Mouse (Mus musculus) urinary bladder, adult 18-20 months (tissue): ENCODE results near the gene Lyst.
"Not testable (repeated sequence)": the region's sequence is repeated elsewhere in the genome, so short reads cannot be mapped to it uniquely, and the experiment has no call there.

Experiments
- DNase-seq, 2 experiments: peaks; one replicate each; pipeline ENCODE4 v3.0.0; 2022; ENCODE audit warnings: low spot score in 2 of 2, mixed read lengths in 2 of 2

Lyst gene

DNA sequence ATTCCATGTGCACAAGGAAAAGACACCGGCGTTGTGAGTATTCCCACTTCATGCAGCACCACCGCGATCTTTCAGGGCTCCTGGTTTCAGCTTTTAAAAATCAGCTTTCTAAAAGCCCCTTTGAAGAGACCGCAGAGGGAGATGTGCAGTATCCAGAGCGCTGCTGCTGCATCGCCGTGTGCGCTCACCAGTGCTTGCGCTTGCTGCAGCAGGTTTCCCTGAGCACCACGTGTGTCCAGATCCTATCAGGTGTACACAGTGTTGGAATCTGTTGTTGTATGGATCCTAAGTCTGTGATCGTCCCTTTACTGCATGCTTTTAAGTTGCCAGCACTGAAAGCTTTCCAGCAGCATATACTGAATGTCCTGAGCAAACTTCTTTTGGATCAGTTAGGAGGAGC, 45.0 kb downstream of the Lyst start:
- DNase-seq = no peak

DNA sequence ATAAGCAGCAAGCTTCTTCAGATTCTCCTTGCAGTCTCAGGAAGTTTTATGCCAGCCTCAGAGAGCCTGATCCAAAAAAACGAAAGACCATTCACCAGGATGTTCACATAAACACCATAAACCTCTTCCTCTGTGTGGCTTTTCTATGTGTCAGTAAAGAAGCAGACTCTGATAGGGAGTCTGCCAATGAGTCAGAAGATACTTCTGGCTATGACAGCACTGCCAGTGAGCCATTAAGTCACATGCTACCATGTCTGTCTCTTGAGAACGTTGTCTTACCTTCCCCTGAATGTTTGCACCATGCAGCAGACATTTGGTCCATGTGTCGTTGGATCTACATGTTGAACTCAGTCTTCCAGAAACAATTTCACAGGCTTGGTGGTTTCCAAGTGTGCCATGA, 47.4 kb downstream of the Lyst start:
- no peak for DNase-seq

DNA sequence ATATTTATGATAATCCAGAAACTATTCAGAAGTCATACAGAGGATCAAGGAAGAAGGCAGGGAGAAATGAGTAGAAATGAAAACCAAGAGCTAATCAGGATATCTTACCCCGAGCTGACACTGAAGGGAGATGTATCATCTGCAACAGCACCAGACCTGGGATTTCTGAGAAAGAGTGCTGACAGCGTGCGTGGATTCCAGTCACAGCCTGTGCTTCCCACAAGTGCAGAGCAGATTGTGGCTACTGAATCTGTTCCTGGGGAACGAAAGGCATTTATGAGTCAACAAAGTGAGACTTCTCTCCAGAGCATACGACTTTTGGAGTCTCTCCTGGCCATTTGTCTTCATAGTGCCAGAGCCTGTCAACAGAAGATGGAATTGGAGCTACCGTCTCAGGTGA, 47.8 kb downstream of the Lyst start:
- DNase-seq = no peak

DNA sequence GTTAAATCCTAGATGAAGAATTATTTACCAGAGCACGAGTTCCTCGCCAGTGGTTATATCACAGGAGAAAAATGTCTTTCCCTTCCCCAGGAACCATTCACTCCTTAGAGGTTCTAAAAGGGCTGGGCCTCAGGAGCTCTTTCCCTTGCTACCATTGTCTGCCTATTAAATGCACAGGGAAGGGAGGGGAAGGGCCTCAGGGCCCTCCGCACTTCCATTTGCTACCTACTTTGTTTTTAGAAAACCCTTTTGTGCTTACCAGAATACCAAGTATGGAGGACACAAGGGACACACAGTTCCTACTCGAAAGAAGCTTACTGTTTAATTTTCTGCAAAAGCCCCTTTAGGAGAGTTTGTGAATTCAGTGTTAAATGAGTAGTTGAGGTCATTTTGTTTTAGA, 48.5 kb downstream of the Lyst start:
- no peak for DNase-seq

DNA sequence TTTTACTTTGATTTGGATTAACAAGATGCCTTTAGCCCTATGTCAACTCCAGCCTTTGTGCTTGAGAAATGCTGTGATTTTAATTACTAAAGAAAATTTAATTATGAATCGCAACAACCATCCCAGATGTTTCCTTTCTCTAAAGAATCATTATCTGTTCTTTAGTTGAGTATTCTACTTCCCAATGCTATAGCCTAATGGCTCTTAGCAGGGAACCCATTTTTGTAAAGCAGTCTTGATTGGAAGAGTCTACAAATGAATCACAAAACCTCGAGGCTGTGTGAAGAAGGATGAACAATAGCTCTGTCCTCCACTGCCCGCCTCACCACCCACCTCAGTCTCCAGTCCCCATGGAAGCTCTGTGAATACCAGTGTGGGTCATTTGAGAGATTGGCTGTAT, 57.1 kb downstream of the Lyst start:
- DNase-seq = no peak

DNA sequence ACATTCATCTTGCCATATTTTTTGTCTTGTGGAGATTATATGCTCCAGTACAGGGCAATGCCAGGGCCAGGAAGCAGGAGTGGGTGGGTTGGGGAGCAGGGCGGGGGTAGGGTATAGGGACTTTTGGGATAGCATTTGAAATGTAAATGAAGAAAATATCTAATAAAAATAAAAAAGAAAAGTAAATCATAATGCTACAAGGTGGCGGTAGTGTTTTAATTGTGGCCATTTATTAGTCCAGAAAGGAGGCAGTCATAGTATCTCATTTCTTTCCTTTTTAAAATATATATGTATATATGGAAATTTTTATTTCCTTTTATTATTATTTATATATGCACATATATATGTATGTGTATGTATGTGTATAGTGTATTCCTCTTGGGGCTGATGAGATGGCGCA, 65.3 kb downstream of the Lyst start:
- DNase-seq = no peak

DNA sequence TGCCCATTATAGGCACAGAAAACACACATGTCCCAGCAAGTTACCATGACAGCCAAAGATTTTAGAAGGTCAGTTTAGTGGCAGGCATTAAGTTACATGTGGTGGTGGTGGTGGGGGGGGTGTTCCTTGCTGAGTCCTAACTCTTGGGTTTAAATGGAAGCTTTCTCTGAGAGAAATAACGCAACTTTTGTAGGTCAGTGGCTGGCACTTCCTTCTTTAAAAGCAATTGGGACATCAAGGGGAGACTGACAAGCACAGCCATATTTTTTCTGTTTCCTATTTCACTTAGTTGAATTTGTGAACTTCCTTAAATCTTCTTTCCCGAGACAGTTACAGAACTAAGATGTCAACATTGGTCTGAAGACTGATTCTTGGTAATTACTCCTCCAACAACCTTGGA, 75.9 kb downstream of the Lyst start:
- DNase-seq = not testable (repeated sequence)

DNA sequence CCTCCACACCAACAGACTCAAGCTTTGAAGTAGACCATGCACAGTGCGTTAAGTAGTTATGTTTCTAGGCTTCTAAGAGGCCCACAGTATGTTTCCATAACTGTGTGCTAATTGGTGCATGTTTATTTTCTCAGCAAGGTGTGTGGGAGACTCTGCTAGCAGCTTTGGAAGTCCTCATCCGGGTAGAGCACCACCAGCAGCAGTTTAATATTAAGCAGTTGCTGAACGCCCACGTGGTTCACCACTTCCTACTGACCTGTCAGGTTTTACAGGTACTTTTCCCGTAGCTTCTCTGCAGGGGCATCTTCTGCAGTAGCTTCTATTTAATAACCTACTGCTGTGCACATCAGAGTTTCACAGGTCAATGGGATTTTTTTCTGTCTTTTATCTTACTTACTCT, 80.5 kb downstream of the Lyst start:
- no peak for DNase-seq

DNA sequence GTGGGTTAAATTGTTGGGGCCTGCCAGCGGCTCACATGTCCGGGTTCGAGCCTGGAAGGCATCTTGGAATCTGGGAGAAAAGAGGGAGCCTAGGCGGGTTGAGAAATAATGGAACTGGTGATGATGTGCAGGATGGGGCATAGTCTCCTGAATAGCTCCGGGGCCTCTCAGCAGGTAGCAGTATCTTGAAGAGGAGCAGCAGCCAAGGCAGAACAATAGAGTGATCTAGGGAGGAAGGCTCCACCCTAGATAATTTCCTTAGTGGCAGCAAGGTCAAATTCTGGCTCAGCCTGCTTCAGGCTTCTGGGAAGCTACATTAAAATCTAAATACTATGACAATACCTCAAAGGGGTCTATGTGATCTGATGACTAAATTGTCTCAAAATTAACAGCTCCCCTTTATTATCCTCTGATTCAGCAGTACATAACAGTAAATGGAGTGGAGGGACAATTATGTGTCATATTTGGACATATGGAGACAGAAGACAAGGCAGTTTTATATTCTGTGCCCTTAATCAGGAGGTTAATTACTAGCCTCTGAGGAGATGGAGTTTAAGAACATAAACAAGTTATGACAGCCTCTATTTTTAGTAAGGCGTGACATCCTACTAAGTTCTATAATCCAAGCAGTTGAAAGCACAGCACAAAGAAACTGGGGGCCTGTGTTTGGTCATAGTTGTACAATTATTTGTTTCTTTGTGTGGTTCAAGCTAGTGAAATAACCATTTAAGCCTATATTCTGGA, 81.6 kb downstream of the Lyst start:
- DNase-seq = no peak

DNA sequence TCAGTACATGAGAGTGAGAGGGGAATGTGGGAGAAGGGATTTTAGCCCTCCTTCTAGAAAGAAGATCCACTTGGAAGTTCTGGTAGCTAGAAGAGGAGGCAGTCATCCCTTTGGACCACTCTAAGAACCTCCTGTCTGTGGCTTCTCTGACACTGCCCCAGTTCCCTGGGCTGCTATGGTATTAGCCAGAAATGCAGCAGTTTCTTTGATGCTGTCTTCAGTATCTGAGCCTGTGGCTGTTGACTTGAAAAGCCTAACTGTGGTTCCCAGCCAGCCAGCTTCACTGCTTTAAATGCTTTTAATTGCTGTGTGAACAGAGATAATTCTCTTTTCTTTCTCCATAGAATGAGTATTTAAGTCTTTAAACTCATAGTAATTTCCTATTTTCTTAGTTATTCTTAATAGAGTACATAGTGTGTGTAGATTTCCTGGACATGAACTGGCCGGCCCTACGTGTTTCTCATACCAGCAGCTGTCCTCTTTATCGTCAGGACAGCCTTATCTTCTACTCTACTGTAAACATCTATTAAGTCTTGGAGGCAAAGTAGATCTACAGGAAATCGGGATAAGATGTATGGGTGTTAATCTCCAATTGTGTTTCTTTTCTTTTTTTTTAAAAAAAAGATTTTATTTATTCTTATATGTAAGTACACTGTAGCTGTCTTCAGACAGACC, 84.6 kb downstream of the Lyst start:
- DNase-seq = no peak

DNA sequence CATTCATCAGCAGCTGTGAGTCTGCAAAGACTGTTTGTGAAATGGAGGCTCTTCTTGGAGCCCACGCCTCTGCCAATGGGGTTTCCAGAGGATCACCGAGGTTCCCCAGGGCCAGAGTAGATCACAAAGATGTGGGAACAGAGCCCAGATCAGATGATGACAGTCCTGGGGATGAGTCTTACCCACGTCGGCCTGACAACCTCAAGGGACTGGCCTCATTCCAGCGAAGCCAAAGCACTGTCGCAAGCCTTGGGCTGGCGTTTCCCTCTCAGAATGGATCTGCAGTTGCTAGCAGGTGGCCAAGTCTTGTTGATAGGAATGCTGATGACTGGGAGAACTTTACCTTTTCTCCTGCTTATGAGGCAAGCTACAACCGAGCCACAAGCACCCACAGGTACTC, 87.7 kb downstream of the Lyst start:
- no peak for DNase-seq

DNA sequence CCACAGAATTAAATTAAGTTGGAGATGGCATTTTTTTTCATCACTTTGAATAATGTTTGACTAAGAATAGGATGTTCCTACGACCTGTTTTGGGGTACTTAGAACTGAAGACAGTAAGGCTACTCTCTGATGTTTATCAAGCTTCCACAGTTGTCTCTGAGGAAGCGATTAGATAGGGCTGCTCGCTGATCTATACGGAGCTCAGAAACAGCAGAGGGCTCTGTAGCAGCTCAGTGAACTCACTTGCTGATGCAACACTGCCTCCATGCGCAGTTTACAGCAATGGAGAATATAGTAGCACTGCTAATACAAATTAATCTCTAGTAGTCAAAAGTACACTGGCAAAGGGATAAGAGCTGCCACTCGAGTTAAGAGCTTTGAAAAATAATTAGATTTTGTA, 91.4 kb downstream of the Lyst start:
- no peak for DNase-seq

DNA sequence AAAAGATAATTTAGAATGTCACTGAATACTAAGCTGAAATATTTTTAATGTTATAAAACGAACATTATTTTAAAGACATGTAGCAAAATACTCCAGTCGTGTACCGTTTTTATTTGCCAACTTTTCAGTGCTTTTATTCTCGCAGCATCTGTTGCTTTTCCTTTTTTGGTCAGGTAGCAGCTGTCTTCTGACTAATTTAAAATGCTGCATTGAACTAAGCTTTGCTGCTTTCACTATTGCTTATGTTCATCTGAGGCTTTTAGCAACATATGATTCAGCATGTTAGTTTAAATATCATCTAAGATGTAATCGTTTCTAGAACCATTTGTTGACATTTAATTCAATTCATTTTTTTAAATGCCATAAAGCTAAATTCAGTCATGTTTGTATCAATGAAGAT, 113.3 kb downstream of the Lyst start:
- DNase-seq = no peak

DNA sequence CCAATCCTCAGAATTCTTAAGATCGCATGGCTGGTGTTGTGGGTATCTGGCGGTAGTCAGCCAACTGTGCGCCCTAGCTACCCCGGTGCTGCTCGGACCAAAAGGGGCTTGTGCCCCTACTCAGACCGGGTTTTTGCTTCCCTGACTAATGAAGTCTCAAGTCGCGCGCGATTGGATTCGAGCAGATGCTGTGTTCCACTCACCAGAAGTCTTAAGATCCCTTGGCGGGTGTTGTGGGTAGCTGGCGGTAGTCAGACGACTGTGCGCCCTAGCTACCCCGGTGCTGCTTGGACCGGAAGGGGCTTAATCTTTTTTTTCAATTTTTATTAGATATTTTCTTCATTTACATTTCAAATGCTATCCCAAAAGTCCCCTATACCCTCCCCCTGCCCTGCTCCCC, 131.2 kb downstream of the Lyst start:
- DNase-seq = not testable (repeated sequence)

DNA sequence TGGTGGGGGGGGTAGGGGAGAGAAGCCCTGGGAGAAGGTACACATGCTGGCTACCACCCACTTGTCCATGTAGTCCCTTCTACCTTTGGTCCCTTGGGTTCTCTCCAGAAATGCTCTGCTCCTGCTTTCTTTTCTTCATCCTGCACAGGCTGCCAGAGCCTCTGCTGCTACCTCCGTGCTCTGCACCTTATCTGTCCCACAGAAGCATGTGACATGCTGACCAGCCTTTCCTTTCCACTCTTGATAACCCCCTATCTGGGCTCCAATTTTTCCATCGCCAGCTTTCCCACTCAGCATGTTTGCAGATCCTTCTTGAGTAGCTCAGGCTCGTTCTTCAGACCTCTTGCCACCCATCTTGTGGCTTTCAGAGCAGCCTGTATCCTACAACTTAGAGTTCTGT, 133.1 kb downstream of the Lyst start:
- DNase-seq = no peak

DNA sequence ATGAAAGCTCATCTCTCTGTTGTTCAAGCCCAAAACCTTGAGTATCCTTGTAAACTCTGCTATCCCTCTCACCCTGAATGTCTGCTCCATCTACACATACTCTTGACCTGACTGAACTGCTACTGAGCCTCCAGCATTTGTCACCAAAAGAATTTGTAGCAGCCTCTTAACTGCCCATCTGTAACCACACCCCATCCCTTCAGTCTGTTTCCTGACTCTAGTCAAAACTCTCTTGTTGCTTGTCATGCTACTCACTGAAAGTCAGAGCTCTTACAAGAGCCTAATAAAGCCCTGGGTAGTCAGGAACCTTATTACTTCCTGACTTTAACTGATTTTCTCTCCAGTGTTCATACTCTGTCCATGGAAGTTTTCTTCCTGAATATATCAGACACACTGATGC, 133.6 kb downstream of the Lyst start:
- no peak for DNase-seq

DNA sequence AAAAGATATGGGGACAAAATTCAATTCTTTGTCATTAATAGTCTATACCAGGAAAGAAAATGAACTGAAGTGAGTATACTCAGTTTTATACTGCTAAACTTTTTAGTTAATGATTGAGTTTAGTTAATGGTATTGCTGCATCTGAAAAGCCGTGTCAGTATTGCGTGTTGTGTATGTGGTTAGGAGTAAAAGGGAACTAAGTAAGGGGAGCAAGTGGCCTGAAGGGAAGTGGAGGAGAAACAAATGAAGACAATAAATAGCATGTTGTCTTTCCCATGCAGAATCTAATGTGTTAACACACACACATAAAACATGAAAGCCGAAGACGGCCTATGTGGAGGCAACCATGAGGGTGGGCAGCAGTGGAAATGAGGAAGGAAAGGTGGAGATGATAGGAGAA, 149.0 kb downstream of the Lyst start:
- DNase-seq = no peak

DNA sequence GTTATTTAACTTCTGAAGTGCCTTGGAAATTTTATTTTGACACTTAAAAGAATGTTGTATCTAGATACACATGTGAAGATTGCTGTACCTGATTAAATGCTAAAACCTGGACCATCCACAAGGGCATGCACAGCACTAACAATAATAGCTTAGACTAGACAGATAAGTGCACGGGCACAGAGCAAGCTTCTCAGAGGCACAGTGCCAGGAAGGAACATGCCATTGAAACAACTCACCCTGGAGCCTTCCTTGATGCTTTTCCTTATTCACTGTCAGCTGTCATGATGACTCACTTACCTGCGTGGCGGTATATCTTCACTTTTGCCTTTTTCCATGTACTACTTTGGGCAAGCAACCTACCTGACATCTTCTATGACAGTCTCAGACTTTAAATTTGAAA, 155.7 kb downstream of the Lyst start:
- DNase-seq = no peak

DNA sequence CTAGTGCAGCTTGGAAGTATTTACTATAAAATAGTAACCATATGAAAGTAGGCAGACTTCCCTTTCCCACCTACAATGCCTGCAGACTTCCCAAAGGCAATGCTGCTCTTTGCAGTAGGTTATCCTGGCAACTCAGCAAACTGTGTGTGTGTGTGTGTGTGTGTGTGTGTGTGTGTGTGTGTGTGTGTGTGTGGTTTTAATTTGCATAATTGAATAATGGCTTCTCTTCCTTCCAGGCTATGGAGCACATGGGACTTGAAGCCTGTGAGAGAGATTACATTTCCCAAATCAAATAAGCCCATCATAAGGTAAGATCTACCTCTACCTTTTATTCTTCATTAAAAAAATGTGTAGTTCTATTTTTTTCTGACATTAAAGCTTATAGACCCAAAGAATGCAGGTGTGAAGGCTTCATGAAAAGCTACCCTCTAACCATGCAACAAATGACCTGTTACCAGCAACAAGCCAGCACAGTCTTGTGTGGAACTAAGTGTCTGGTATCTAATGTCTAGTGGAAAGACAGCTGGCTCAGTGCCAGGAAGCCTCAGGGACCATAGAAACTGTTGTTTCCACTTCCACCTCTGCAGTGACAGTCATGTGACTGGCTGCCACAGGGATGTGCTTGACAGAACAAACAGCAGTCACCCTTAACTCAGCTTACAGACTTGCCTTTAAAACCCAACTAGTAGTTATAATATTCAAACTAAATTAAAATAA, 185.7 kb downstream of the Lyst start:
- DNase-seq = no peak

DNA sequence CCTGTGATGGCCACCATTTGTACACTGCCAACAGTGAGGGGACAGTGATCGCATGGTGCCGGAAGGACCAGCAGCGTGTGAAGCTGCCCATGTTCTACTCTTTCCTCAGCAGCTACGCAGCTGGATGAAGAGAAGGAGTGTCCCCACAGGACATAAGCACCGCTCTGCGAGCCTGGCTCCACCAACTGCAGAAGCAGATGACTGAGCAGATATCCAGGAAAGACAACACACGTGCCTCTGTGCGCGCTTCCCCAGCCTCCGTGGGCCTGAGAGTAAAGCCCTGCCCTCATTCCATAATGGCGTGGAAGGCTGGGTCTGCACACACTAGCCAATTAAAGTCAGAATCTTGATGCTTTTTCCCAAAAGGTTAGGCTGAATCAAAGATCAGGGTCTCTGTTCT, 186.9 kb downstream of the Lyst start:
- DNase-seq = no peak

DNA sequence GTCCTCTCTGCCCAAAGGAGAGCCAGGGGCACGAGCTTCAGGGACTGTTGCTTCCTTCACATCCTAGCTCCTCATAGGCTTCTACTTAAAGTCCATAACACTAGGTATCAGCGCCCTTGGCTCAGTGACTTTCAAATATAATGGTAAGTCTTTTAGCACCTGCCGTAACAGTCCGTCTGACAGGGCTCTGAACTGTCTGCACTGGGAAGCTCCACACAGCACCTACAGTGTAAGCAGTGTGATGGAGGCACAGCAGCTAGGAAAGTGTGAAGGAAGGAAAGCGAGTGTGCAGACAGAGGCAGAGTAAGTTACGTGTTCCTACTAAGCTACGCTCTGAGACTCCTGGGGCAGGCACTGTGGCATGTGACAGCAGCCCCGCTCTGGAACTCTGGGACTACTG, 187.5 kb downstream of the Lyst start:
- no peak for DNase-seq

DNA sequence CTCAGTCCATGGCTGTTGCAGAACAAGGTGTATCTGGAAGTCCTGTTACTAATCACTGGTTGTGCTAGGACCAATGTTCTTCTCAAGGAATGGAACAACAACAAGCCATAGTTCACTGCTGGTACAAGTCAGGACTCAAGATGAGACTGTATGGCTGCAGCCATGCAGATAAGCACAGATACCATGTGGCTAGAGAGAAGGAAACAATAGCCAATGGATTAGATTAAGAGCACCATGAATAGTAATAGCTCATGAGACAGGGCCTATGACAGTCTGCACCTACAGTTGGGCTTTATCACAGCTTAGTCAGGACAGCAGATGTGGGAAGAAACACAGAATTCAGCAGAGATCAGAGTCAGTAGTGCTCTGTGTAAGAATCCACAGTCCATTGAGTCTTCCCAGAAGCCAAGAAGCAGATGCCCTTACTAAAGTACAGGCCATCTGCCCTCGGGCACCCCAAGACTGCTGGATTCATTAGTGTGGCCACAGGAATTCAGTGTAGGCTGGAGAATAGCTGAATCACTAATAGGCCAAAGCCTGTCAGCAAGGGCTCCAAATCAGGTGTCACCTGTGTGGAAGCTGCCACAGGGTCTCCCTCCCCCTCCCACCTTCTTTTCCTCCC, 188.8 kb downstream of the Lyst start:
- DNase-seq = no peak

DNA sequence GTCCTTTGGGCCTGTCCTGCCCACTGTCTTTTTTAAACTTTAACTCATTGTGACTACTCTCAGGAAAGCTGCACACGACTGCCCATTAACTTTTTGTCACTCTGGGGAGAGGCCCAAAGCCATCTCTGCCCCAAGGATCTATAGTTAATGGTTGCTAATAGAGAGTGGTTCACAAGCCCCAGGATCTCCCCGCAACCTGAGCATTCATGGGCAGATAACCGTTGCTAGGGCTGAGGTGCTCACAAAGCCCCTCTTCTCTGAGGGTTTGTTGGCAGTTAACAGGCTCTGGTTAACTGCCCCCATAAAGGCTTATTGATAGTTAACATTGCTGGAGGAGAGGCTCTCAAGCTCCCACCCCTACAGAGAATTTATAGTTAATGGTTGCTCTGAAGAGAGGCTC, 190.1 kb downstream of the Lyst start:
- DNase-seq = no peak
